Mouse (Mus musculus) E14TG2a.4 (cell line): ENCODE results near the gene Cd302.

Experiments used
- CTCF ChIP-seq: conservative IDR thresholded peaks from 2 replicates; pipeline ENCODE4 v1.5.1; 2014; ENCODE audit warnings: low read length
- NANOG ChIP-seq: IDR thresholded peaks from 2 replicates; pipeline ENCODE4 v1.6.1; 2014; ENCODE audit warnings: borderline replicate concordance, low read length, mixed read lengths
- POU5F1 ChIP-seq: IDR thresholded peaks from 2 replicates; pipeline ENCODE4 v1.6.1; 2014; ENCODE audit warnings: low read length, borderline replicate concordance

GRCm38 (mm10) chr2:60327581-60327980 lies 43.3 kb upstream of the Cd302 start:
- TF ChIP-seq CTCF, result no peak
- TF ChIP-seq NANOG, result no peak
- TF ChIP-seq POU5F1, result no peak
